Mouse (Mus musculus) left cerebral cortex, adult 18-20 months (tissue): ENCODE measurements around the gene Cga. TPM values are rescaled to one million over a fixed set of nuclear protein-coding genes. Genes with fewer than 3 reads are reported as not detected.

Experiments
- DNase-seq, 2 experiments: peaks; one replicate each; pipeline ENCODE4 v3.0.0; 2021 to 2022; ENCODE audit warnings: low spot score in 2 of 2, mixed read lengths in 1 of 2
- long read RNA-seq, 2 experiments: library from polyadenylated mRNA; stranded (forward); transcript quantifications; one replicate each; pipeline ENCODE4 v2.0.0; 2021
- total RNA-seq, 2 experiments: library from RNA; stranded (reverse); gene quantifications; 2 replicates each; pipeline ENCODE4 v1.2.3; 2021

Cga gene
- total RNA-seq = not detected
- long read RNA-seq, experiment 1 = 0 reads
- long read RNA-seq, experiment 2 = 0 reads

DNA sequence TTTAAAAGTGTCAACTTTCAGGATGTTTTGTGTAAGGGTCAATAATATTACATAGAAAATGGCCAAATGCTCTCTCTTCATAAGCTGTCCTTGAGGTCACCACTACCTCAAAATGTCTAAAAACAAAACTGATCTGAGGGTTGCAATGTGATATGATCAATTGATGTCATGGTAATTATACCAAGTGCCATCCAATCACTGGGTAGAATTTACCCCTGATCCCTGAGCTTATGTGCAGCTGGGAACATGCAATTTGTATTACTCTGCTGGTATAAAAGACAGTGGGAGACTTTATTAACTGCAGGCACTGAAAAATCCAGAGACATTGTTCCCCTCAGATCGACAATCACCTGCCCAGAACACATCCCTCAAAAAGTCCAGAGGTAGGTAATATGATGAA is at the start of gene Cga:
Gene Cga (plus strand): TSS at position 301 of the 400 bp plus-strand sequence.
- DNase-seq = no peak

GRCm38 (mm10) chr4:34843839-34844238 is 49.7 kb upstream of the Cga start:
- no peak for DNase-seq

DNA sequence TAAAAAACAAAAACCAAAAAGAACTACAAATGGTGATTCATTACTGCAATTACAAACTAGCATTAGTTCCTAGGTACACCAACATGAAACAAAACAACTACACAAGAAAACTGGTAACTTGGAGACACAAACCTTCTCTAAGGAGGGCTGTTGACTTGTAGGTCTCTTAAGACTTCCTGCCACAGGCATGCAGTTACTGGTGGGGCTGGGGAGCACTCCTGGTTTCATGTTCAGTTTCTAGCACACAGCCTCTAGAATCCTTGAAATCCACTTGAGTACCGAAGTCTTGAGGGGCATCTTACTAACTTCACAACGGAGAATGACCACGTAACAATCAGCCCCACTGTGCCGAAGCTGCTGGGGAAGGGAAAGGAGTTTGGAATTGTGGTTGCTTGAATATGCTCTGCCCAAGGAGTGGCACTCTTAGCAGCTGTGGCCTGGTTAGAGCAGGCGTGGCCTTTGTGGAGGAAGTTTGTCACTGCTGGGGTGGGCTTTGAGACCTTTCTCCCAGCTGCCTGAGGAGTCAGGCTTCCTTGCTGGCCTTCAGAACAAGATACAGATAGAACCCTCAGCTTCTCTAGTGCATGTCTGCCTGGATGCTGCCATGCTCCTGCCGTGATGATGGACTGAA is 45.8 kb upstream of the Cga start:
- DNase-seq = no peak

DNA sequence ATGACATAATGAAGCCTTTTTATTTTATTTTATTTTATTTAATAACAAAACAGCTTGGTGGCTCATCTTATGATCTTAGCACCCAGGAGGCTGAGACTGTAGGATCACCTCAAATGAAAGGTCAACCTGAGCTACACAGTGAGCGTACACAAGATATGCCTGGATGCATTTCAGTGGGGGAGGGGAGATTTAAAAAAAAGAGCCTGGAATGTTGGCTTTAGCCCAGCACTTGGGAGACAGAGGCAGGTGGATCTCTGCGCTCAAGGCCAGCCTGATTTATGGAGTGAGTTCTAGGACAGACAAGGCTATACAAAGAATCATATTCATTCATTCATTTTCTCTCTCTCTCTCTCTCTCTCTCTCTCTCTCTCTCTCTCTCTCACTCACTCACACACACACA is 43.4 kb upstream of the Cga start:
- DNase-seq = no peak

DNA sequence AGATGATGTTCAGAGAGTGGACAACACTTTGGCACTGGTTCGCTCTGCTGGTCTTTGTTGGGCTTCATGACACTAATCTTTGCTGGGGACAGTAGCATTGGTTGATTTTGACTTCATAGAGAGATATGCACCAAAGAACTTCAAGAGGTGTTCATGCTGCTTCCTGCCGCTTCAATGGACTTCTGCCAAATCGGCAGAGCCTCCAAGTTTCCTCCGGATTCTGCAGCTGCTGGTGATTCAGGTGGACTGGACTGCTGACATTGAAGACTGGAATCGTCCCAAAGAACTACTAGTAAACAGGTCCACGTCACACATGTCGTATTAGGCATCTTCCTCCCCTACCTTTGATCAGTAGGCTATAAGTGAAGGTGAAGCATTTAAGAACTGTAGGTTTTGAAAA is 41.5 kb upstream of the Cga start:
- DNase-seq = no peak

GRCm38 (mm10) chr4:34855966-34856365 is 37.6 kb upstream of the Cga start:
- no peak for DNase-seq

GRCm38 (mm10) chr4:34858903-34859302 is 34.7 kb upstream of the Cga start:
- DNase-seq = no peak

DNA sequence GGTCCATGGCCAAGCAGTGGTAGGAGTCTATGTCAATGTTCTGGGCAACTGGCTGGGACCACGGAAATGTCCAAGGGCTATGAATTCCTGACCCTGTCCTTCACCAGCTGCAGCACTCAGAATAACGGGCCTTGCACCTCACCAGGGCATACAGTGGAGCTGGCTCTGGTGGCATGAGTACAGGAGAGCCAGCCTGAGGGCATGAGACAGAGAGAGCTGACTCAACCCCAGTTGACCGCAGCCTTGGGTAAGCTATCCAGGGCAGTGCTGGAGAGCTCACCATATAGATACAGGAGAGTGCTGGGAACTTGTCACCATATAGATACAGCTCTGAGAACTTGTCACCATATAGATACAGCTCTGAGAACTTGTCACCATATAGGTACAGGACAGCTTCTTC is 34.2 kb upstream of the Cga start:
- DNase-seq = no peak

DNA sequence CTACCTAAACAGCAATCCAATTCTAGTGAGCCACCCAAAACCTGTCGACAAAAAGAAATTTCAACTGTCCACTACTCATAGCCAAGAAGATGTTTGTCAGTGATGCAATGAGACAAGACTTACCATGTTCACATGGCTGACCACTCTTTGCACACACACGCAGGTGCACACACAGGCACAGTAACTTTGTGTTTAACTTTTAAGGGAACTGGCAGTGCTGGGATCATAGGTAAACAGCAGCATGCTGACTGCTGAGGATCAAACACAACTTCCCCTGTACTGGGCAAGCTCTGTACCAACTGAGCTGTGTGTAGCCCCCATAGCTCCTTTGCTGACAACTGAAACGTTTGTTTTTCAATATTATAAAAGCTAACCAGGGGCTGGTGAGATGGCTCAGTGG is 32.1 kb upstream of the Cga start:
- DNase-seq = no peak

DNA sequence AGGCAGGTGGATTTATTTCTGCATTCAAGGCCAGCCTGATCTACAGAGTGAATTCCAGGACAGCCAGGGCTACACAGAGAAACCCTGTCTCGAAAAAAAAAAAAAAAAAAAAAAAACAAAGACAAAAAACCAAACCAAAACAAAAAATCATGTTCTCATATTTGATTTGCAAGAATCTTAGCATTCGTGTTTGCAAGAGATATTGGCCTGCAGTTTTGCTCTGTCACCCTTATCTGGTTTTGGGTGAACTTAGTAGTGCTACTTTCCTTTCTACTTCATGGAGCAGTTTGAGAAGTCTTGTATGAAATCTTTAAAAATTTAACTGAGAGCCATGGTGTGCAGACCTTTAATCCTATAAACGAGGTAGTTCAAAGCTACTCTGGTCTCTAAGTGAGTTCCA is 23.8 kb upstream of the Cga start:
- no peak for DNase-seq

- DNase-seq = no peak
Observed at GRCm38 (mm10) chr4:34872896-34873495, 20.6 kb upstream of the Cga start.

DNA sequence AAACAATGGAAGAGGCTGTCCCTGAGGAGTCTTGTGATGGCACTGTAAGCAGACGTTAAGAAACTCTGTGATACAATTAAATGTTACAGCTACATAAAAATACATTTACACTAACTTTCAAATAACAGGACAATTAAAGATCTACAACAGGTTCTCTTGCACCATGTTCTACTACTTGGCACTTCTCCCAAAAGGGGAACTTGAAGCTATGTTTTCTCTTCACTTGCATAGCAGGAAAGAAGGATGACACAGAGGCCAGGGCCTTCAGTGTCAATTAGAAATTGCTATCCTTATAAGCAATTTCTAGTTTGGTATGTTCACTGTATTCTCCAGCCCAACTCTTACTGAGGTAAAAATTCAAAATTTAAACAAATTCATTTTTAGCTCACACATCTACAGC is 19.3 kb upstream of the Cga start:
- DNase-seq = no peak

GRCm38 (mm10) chr4:34880921-34881650 is 12.5 kb upstream of the Cga start:
- no peak for DNase-seq

GRCm38 (mm10) chr4:34881851-34882250 is 11.7 kb upstream of the Cga start:
- DNase-seq = no peak

DNA sequence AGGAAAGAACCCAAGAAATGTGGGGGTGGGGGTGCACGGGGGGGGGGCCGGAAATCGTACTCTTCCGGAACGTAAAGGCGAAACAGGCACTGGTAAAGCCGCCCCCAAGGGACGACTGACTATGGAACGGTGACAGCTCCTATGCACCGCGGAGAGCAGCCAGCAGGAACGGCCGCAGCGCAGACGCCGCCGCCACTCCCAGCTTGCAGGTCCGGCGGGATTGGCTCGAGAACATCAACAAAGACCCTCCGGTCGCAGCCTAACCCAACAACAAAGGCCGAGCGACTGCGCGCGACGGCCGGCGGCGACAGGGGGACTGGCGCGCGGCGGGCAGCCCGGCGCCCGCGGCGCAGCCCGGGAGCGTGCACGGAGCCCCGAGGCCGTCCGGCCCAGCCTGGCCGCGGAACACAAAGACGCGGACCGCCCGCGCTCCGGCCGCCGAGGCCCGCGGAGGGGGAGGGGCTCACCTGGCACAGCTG is 11.2 kb upstream of the Cga start:
- peak; percentile 29 to 53 for DNase-seq

GRCm38 (mm10) chr4:34882818-34883217 is 10.8 kb upstream of the Cga start, which contains the start of gene Zfp292:
Zfp292 (minus strand) TSS chr4:34882960.
- DNase-seq = peak; percentile 93 to 95

- DNase-seq = no peak
Observed at GRCm38 (mm10) chr4:34883366-34884029, 10.1 kb upstream of the Cga start.

GRCm38 (mm10) chr4:34885631-34886351 is 7.8 kb upstream of the Cga start:
- DNase-seq = no peak

- peak; percentile 66 to 79 for DNase-seq
Observed at GRCm38 (mm10) chr4:34886490-34887111, 7.0 kb upstream of the Cga start.

GRCm38 (mm10) chr4:34887295-34887694 is 6.3 kb upstream of the Cga start:
- DNase-seq = no peak
